Mouse (Mus musculus) liver, postnatal 0 days (tissue): ENCODE data around the gene Tapbpl. TPM values are rescaled to one million over a fixed set of nuclear protein-coding genes. Genes with fewer than 3 reads are reported as not detected.

ENCODE experiments used
- ATAC-seq: fragments of 200-750 bp; cut with Nextera tagmentation; 2 replicates; pipeline ENCODE4 v1.8.0; 2017; ENCODE audit warnings: mild to moderate bottlenecking, moderate library complexity
- DNase-seq: peaks from one replicate; pipeline ENCODE4 v3.0.0-alpha.2; 2016
- H3K27ac ChIP-seq: fragments of 300-500 bp; sonication (generic); 2 replicates; pipeline ENCODE4 v1.5.1; 2014; ENCODE audit warnings: antibody characterized with exemption, moderate library complexity, mild to moderate bottlenecking, low read depth
- H3K27me3 ChIP-seq: fragments of 300-500 bp; sonication (generic); 2 replicates; pipeline ENCODE4 v1.6.1; 2014; ENCODE audit warnings: low read length, control low read depth, mixed read lengths; ENCODE audit not compliant: insufficient read depth
- H3K36me3 ChIP-seq: fragments of 300-500 bp; sonication (generic); replicated peaks from 2 replicates; pipeline ENCODE4 v1.6.1; 2014; ENCODE audit warnings: mild to moderate bottlenecking, control low read depth, low read length, moderate library complexity, mixed read lengths; ENCODE audit not compliant: insufficient read depth
- H3K4me1 ChIP-seq: fragments of 300-500 bp; sonication (generic); 2 replicates; pipeline ENCODE4 v1.6.1; 2014; ENCODE audit warnings: antibody characterized with exemption, mild to moderate bottlenecking, control low read depth; ENCODE audit not compliant: insufficient read depth
- H3K4me2 ChIP-seq: fragments of 300-500 bp; sonication (generic); 2 replicates; pipeline ENCODE4 v1.6.1; 2014; ENCODE audit warnings: low read depth, mild to moderate bottlenecking, low read length, moderate library complexity, mixed read lengths
- H3K4me3 ChIP-seq: fragments of 300-500 bp; sonication (generic); 2 replicates; pipeline ENCODE4 v1.5.1; 2014; ENCODE audit warnings: low read depth, low read length
- H3K9ac ChIP-seq: fragments of 300-500 bp; sonication (generic); replicated peaks from 2 replicates; pipeline ENCODE4 v1.6.1; 2014; ENCODE audit warnings: mild to moderate bottlenecking, moderate library complexity
- H3K9me3 ChIP-seq: fragments of 300-500 bp; sonication (generic); 2 replicates; pipeline ENCODE4 v1.6.1; 2016; ENCODE audit warnings: mild to moderate bottlenecking, control low read depth, low read length, mixed read lengths
- CTCF ChIP-seq: sonication (generic); IDR thresholded peaks from 2 replicates; pipeline ENCODE4 v1.5.1; 2016; ENCODE audit warnings: antibody characterized with exemption, low read depth
- EP300 ChIP-seq: IDR thresholded peaks from 2 replicates; pipeline ENCODE4 v1.6.1; 2016; ENCODE audit warnings: antibody characterized with exemption, low read depth, mild to moderate bottlenecking
- WGBS: fragments of 180-500 bp; shearing (Covaris S2); extraction: QIAGEN DNeasy Blood & Tissue Kit; methylation state at CpG from one replicate; pipeline ENCODE4 v1.1.7; 2014; ENCODE audit not compliant: insufficient replicate concordance; 5-methylcytosine and 5-hydroxymethylcytosine counted together
- polyA plus RNA-seq: library from polyadenylated mRNA; unstranded; fragments of >200 nt; fragmentation: Nextera tagmentation; extraction: Ambion mirVana; gene quantifications from 2 replicates; pipeline ENCODE4 v1.2.1, GENCODE M21; 2015

The Tapbpl gene
- polyA plus RNA-seq, 1 experiment from 2014 or later: 14.4 TPM

DNA sequence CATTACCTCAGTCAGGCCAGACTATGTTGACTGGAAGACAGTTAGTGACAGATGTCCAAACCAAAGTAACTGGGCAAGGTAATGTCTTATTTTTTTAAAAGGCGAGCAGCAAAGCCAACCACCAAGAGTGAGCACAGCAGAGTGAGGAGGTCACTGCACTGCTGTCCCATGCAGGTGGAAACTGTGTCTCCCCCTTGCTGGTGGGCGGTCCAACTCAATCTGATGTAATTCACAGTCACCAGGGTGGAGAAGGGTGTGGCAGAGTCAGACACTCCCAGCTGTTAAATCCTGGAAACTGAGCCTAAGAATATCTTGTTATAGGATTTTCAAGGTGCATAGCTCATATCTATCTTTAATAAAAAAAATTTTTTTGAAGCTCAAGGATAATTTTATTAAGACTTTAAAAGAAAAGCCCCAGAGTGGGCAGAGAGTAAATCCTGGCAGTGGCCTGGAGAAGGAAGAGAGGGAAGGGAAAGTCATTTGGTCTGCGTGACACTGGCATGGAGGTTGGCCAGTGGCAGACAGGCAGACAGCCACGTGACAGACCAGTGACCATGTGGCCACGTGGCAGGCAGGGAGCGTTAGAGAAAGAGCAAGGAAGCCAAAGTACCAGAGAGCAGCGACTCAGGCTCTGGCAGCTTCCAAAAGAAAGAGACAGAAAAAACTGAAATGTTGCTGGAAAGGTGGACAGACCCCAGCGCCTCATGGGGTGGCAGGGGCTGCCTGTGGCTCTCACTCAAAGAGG lies 24.7 kb upstream of the Tapbpl start:
- H3K9ac ChIP-seq: no peak overlapping the region
- peaks cover 6% of the 10 kb centered on the region for H3K4me1 ChIP-seq
- H3K27ac ChIP-seq: no peak overlapping the region
- DNase-seq: no peak
- H3K27me3 ChIP-seq: no peaks in the 10 kb centered on the region
- no peak for TF ChIP-seq EP300
- no peak for TF ChIP-seq CTCF
- no peaks in the 10 kb centered on the region for H3K9me3 ChIP-seq
- ATAC-seq: no peak
- H3K4me3 ChIP-seq: no peak overlapping the region
- H3K36me3 ChIP-seq: no peaks in the 10 kb centered on the region
- no peak overlapping the region for H3K4me2 ChIP-seq
- 67% methylated on average over 8 of the region's 8 CpGs for WGBS

- no peak overlapping the region for H3K4me2 ChIP-seq
- H3K4me3 ChIP-seq: no peak overlapping the region
- 80% methylated on average over 7 of the region's 7 CpGs for WGBS
- no peak for TF ChIP-seq CTCF
- TF ChIP-seq EP300: no peak
- H3K36me3 ChIP-seq: no peaks in the 10 kb centered on the region
- no peak overlapping the region for H3K9ac ChIP-seq
- ATAC-seq (no peak), DNase-seq (no peak)
- no peaks in the 10 kb centered on the region for H3K27me3 ChIP-seq
- H3K4me1 ChIP-seq: peaks cover 6% of the 10 kb centered on the region
- no peaks in the 10 kb centered on the region for H3K9me3 ChIP-seq
- no peak overlapping the region for H3K27ac ChIP-seq
Observed at GRCm38 (mm10) chr6:125255516-125256044, 23.9 kb upstream of the Tapbpl start.

- Histone ChIP-seq H3K27me3 (no peaks in the 10 kb centered on the region), H3K4me3 (no peak overlapping the region), H3K4me2 (peak overlapping the region; percentile 45; the same call in 1 of the 2 replicates), H3K4me1 (peaks cover 6% of the 10 kb centered on the region), H3K36me3 (no peaks in the 10 kb centered on the region), H3K9me3 (no peaks in the 10 kb centered on the region), H3K27ac (peak overlapping the region; percentile 39; the same call in 1 of the 2 replicates), H3K9ac (no peak overlapping the region)
- WGBS: 42% methylated on average over 14 of the region's 14 CpGs
- TF ChIP-seq EP300 (no peak), CTCF (no peak)
- ATAC-seq (no peak), DNase-seq (no peak)
Observed at GRCm38 (mm10) chr6:125253863-125254715, 22.4 kb upstream of the Tapbpl start.

DNA sequence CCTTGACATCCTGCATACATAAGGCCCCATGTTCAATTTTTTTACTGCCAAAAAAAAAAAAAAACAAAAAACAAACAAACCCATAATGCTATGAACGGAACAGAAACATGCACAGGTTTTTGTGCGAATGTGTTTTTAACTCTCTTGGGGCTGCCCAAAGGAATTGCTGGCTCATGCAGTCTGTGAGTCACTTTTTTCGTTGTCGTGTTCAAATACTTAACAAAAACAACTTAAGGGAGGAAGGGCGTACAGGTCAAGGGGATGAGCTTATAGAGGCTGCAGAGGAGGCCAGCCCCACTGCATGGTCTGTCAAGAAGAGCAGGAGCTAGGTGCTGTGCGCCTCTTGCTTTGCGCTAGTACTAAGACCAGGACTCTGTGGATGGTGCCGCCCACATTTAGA lies 21.1 kb upstream of the Tapbpl start:
- H3K9me3 ChIP-seq: no peaks in the 10 kb centered on the region
- WGBS: 82% methylated on average over 8 of the region's 8 CpGs
- H3K4me2 ChIP-seq: no peak overlapping the region
- DNase-seq: no peak
- H3K27me3 ChIP-seq: no peaks in the 10 kb centered on the region
- no peak overlapping the region for H3K9ac ChIP-seq
- TF ChIP-seq CTCF (no peak), EP300 (no peak)
- no peaks in the 10 kb centered on the region for H3K36me3 ChIP-seq
- ATAC-seq: no peak
- H3K4me3 ChIP-seq: no peak overlapping the region
- no peak overlapping the region for H3K27ac ChIP-seq
- H3K4me1 ChIP-seq: peaks cover 6% of the 10 kb centered on the region

GRCm38 (mm10) chr6:125252285-125252684 lies 20.6 kb upstream of the Tapbpl start:
- Histone ChIP-seq H3K9ac (no peak overlapping the region), H3K4me1 (peaks cover 6% of the 10 kb centered on the region), H3K9me3 (no peaks in the 10 kb centered on the region), H3K27me3 (no peaks in the 10 kb centered on the region), H3K27ac (no peak overlapping the region), H3K4me3 (no peak overlapping the region), H3K4me2 (no peak overlapping the region), H3K36me3 (no peaks in the 10 kb centered on the region)
- TF ChIP-seq EP300 (no peak), CTCF (no peak)
- DNase-seq (no peak), ATAC-seq (no peak)
- WGBS: 51% methylated on average over 3 of the region's 3 CpGs

DNA sequence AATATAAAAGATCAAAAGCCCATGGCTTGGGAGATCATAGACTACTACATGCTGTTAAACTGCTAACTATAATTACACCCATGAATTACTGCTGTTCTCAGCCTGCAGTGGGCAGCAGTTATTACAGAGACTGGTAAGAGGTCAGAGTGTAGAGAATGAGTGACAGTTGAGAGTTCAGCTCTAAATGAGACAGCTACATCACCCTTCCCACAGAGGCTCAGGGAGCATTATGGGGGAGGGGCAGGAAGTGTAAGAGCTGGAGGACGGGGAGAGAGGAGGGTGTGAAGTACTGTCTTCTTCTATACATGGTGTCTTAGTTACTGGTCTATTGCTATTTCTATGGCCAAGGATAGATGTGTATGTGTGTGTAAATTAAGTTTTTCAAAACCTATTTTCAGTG lies 12.9 kb upstream of the Tapbpl start:
- Histone ChIP-seq H3K9ac (no peak overlapping the region), H3K27me3 (no peaks in the 10 kb centered on the region), H3K9me3 (no peaks in the 10 kb centered on the region), H3K27ac (no peak overlapping the region), H3K36me3 (no peaks in the 10 kb centered on the region), H3K4me3 (no peak overlapping the region), H3K4me2 (no peak overlapping the region), H3K4me1 (no peaks in the 10 kb centered on the region)
- DNase-seq (no peak), ATAC-seq (no peak)
- WGBS: 16% methylated on average over 1 of the region's 1 CpGs
- no peak for TF ChIP-seq CTCF
- no peak for TF ChIP-seq EP300
